Mouse (Mus musculus) heart, adult 8-10 months (tissue): ENCODE results near the gene Srsf6. TPM values are rescaled to one million over a fixed set of nuclear protein-coding genes. Genes with fewer than 3 reads are reported as not detected.

Source experiments
- DNase-seq: peaks from one replicate; pipeline ENCODE4 v3.0.0; 2022; ENCODE audit warnings: low spot score
- total RNA-seq, 4 experiments: library from RNA; stranded (reverse); gene quantifications; 2 replicates each; pipeline ENCODE4 v1.2.4; 2022

Srsf6 gene
- total RNA-seq, 4 experiments from 2014 or later, result 53.4 to 66.5 (median 60.8) TPM

DNA sequence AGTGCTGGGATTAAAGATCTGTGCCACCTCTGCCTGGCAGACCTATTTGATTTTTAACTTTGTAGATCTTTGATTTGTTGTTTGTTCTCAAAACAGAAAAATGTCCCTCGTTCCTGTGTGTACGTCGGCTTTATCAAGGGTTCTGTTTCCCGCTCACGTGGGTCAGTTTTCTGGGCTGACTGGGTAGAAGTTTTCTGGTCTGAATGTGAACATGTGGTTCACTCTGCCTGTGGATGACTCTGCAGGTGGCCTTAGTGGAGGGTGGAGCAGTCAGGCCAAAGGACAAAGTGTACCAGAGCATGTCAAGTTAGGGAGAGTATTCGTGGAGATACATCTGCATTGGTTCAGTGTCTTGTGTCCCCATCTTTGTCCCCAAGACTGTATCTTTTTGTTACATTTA is 53.1 kb downstream of the Srsf6 start:
- DNase-seq, result no peak

DNA sequence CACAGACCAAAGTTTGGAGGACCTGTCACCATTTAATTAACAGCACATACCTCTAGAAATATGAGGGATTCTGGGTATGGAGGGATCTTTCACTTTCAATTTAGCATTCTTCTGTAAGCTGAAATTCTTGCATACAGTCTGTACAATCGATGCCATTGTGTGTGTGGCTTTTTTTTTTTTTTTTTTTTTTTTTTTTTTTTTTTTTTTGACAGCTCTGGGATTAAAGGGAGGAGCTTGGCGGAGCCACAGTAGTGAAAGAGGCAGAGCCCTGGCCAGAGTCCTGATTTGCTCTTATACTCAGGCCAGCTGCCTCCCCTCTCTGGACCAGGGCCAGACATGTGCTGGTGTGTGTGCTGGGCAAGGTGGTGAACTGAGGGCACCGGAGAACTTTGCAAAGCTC is 54.6 kb downstream of the Srsf6 start:
- DNase-seq, result no peak

Other genes starting within 250 kb of the Srsf6 start
- not detected for gene L3mbtl1, start 11.9 kb downstream of the Srsf6 start, total RNA-seq
- not detected for gene Sgk2, start 55.8 kb downstream of the Srsf6 start, total RNA-seq
- gene Ift52, start 85.8 kb downstream of the Srsf6 start, total RNA-seq, result 10 to 100 TPM; 19.3 to 25.0 (median 22.8) TPM
- under 1 TPM in 3 of 4 experiments, not detected in 1; 0.08 to 0.41 (median 0.26) TPM for gene Mybl2, start 123.2 kb downstream of the Srsf6 start, total RNA-seq
- gene Gtsf1l, start 156.3 kb downstream of the Srsf6 start, total RNA-seq, result not detected